Mouse (Mus musculus) retina, adult 2 months (tissue): ENCODE measurements around the gene Faim2.

ENCODE experiments used
- DNase-seq: peaks from one replicate; pipeline ENCODE4 v3.0.0-alpha.2; 2012; ENCODE audit warnings: low read depth, low spot score

Gene Faim2

DNA sequence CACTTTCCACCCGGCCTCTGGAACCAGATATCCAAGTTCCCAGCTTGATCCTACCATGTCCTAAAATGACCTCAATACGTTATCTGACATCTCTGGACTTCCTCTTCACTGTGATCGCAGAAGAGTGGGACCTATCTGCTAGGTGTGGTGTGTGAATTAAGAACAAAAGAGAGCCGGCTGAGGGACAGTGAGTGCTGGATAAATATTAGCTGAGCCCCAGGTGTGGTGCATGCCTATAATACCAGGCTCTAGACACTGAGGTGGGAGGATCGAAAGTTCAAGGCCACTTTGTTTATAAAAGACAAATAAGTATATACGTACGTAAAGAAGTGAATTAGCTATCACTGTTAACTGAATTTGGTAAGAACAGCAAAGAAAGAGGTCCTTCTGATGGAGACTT, 18.1 kb downstream of the Faim2 start:
- DNase-seq = no peak

DNA sequence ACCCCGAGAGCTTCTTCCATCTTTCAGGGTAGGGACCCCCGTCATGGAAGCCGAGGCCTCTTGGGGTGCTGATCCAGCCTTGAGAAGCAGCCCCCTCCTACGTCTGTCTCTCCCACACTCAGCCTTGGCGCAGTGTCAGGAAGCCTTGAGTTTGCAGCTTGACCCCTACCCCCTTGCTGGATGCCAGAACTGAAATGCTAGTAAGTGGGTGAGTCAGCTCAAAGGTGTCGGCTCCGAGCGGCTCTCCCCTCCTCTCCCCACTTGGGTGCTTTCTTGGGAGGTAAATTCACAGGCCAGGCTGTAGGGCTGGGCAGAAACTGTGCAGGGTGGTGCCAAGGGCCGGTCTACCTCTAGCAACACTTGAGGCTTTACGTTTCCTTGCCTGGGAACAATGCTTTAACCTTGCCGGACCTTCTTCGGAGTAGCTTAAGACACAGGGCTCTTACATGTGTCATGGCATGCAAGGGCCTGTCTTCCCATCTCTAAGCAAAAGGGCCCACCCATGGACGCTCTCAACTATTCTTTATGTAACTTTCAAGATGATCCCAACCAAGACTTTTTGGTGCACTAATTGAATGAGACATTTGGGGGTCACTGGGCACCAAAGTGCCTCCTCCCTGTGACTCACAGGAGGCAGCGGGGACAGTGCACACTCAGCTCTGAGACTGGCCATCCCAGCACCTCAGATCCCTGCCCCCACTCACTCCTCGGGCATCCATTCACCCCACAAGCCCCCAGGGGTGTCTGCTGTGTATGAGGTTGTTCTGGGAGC, 22.5 kb downstream of the Faim2 start:
- no peak for DNase-seq

DNA sequence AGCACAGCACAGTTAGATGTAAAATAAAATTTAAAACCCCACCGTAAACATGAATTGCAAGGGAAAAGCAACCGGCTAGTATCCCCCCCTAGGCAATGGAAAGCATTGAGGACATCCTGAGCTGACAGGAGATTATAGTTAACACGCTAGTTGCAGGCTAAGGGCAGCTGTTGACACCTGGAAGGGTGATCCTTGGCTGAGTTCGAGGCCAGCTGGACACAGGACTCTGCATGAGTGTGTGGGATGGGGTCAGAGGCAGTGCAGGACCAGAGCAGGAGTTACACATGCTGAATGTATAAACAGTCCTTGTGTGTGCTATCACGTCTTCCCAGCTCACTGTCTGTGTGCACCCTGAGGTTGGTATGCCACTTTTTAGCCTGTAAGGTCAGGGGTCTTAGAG, 24.7 kb downstream of the Faim2 start:
- no peak for DNase-seq

DNA sequence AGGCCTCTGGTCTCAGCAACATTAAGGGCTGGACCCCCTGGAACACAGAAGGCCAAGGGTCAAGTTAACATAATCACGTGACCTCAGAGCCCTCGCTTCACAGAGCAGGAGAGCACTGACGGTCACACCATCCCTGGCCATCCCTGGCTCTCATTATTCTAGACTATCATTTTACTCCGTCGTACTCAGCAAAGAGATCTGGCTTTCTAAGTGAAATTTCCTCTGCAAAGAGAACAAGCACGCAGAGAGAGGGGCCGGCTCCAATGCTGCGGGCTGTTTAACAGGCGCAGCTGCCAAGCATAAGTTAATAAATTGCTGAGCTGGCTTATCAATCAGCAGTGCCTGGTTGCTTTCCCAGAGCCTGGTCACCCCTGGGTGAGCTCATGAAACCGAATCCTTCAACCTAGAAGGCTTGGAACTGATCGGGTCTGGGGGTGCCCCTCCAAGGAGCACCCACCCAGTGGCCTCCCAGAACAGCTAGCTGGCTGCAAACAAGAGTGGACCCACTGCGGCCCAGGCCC, 25.6 kb downstream of the Faim2 start:
- DNase-seq = no peak

DNA sequence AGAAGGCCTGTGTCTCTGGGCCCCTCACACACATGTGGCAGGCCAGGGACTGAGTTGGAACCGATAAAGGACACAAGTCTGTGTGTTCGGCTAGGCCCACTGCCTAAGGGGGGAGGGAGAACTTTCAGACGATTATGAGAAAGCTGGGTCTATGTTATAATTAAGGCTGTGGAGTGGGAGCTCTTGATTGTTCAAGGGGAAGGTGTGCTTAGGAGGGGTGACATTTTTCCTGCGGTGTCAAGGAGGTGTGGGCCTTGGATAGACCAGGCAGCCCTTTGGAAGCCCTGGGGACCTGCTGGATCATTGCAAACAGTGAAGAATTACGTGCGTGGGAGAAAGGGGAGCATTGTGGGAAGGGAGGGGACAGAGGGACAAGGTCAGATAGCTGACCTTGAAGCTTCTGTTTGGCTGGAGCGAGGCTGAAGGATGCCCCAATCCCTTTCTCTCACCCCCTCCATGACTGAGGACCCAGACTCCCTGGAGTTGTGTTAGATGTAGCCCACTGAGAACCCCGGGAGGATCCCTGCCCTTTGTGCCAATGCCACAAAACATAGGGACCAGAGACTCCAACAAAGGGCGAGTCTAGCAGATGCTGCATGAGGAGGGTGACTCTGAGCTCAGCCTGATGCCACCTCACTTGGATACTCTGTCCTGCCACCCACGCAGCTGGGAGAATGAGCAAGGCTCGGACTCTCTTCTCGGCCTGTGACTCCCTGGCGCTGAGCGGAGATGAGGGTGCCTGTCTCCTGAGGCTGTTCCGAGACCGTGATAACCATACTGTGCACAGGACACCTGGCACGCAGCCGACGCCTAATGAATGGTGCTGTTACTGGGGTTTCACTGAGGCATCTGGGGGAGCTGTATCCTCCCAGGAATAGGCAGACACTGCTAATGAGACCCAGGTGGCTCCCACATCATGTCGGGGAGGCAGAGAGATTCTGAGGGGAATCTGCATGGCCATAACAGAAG, 26.4 kb downstream of the Faim2 start:
- no peak for DNase-seq

DNA sequence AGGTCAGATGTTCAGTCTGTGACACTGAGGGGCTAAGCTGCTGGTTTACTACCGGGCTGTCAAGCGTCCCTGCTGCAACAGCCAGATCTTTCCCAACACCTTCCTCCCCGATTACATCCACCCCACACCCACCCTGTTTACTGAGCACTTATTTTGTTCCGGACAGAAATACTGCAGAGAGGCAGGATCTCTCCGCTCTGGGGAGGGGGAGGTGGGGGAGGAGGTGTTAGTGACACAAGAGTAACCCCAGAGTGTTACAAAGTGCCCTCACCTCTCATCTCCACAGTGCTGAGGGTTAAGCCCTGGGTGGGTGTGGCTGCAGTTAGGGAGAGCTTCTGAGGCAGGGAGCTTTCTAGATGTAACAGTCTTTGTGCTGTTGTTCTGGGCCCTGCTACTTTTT, 27.6 kb downstream of the Faim2 start:
- no peak for DNase-seq

DNA sequence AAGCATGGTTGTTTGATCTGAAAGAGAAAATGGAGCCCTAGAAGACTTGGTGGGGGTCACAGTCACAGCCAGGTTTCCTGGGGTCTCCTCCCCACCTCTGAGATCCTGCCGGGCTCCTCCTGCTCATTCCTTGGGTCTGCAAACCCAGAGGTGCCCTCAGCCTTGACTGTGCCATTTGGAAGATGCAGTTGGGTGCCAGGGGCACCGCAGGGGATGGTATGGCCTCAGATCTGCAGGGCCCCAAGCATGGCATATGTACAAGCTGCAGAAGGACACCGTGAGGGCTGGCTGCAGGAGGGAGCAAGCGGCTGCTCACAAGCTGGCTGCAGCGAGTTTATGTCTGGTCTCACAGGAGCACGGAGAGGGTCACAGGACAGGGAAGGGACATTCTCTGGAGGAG, 28.2 kb downstream of the Faim2 start:
- no peak for DNase-seq

DNA sequence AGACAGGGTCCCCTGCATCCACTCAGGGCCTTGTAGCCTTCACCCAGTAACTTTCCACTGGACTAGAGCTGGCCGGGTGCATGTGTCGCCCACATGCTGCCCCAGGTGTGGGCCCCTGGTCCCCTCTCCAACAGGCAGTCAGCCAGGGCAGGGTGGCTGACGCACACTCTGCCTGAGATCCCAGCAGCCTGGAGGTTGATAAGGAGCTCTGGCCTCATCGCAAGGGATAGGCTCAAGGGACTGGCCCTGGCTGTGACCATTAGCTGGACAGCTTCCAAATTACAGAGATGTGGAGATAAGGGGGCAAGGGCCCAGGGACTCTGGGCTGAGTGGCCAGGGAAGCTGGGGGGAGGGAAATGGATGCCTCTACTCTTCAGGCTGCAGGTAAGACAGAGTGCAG, 29.2 kb downstream of the Faim2 start:
- no peak for DNase-seq

DNA sequence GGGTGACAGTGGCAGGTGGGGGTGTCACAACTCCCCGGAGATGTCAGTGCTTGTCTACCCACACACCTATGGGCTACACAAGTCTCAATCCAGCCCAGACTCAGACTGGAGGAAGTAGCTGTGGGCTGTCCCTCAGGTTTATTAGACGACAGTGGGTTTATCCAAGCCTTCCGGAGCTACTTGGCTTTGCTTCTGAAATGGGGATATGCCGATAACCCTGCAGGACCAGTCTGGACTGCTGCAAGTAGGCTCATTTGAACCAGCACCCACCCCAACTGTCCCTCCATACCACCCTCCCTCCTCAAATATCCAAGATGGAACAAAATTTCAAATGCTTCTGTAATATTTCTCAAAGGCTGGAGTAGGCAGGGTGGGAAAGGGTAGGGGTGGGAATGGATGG, 29.6 kb downstream of the Faim2 start:
- DNase-seq = no peak

DNA sequence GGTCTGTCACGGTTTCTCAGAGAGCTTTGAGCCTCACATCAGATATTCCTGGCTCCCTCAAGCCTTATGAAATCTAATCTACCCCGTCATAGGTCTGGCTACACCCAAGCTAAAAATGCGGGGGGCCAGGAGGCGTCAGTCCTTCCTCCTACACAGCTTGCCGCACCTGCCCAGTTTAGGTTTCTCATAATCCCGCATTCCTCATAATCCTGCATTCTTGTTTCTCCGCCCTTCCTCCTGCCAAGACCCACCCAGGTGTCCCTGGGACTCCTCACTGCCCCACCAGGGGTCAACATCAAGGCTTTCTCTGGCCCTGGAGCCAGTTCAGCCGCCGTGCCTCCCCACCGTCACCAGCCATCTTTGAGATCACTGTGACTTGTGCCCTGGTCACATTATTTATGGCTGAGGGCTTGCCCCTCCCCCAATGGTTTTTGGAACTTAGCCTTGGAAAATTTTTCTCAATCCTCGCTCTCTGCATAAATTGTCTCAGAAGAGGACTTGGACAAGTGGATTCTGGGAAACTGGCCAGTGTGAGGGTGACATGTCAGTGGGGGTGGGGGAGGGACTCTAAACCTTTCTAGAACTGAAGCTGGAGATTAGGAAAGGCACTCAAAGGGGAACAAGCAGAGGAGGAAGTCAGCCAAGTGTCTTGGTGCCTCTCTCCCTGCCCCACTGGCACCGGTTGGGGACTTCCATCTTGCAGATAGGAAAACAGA, 30.3 kb downstream of the Faim2 start:
- DNase-seq = no peak

DNA sequence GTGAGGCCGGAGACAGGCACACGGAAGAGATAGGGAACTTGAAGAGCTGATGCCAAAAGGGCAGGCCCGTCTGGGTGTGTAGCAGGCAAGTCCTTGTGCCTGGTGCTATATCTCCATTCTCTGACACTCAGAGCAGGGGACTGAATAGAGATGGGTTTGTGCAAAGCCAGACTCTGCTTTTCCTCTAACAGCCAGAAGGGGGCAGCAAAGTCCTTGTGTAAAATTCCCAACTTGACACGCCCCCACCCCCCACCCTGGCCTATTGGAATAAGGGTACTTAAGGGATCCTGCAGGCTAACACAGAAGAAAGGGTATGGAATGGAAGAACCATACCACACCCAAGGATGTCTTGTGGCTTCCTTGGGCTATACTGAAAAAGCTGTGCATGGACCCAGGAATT, 30.9 kb downstream of the Faim2 start:
- peak; percentile 50 for DNase-seq

DNA sequence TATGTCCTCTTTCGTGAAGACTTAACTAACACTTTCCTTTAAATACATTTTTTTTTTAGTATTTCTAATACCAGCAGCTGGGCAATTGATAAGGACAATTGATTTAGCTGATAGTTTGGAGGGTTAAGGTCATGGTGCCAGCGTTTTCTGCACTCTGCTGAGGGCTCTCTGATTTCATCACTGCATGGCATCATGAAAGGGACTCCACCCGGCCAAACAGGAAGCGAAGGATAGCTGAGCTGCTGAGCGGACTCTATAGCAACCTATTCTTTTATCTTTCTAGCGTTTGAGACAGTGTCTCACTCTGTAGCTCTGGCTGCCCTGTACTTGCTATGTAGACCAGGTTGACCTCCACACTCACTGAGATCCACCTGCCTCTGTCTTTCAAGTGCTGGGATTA, 43.2 kb downstream of the Faim2 start:
- no peak for DNase-seq

DNA sequence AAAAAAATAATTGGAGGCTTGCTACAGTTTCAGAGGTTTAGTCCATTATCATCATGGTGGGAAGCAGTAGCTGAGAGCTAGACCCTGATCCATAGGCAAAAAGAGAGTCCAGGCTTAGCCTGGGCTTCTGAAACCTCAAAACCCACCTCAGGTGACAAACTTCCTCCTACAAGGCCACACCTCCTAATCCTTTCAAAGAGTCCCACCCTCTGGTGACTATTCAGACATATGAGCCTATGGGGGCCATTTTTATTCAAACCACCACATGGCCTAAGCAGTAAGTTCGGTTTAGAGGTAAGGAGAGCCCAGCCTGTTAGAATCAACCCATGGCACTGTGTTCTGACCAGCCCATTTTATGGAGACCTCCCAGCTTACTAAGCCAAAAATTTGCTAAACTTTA, 52.2 kb downstream of the Faim2 start:
- DNase-seq = no peak

DNA sequence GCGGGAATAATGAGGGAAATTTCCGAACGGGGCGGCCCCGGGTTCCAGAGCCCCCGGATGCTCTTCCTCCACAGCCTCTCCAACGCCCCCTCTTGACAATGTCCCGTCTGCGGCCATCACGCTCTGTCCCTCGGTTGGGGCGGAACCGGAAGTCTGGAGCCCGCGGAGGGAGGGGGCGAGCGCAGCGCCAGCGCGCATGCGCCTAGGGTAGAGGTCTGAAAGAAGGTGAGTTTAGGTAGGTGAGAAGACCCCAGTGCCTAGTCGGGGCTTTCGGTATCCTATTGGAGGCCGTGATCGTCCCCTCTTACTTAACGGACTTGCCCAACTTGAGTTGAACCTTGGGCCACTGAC, 53.4 kb downstream of the Faim2 start, which contains the start of gene Bcdin3d:
Gene Bcdin3d (minus strand): TSS at position 155 of the 351 bp plus-strand sequence.
- DNase-seq = no peak

DNA sequence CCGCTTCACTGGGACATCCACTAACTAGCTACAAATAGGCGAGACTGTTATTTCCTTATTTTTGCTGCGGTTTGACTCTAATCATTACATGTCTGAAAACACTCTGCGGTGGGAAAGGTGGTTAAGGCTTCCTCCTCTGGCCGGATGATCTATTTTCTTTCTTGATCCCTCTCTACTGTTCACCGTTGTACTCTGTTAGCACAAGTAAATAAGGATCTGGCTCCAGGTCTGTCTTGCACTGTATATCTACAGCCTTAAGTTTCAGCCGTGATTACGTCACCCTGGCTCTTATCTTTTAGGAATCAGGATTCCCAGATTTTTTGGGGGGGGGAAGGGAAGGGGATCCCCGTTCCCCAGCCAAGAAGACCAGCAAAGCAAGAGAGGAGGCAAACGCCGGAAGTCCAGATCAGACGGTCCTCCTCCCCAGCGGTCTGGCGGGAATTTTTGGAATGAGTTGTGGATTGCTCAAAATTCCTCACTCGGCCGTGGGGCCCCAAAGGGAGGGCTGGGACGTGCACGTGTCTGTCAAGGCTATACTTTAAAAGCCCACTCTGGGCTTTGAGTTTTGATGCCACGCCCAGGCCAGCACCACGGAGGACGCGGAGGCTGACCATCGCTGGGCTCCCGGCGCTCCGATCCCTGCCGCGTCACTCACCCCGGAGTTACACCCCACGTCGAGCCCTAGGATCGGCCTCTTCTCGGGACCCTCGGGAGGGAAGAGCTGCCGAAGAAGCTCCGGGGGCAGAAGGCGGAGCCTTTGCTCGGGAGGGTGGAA, 54.0 kb downstream of the Faim2 start:
- DNase-seq = no peak

DNA sequence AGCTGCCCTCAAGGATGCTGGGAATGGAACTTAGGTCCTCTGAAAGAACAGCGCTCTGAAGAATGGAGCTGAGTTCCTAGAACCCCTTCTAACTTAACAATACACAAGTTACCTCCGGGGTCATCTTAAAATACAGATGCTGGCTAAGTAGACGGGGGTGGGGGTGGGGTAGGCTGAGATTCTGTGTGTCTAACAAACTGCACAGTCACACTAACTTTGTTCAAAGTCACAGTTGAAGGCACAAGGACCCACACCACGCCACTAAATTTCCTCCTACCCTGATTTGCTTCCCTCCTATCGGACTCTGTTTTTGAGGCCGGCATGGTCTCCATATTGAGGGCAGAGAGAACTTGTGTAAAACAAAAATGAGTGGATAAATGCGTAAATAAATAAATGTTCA, 55.0 kb downstream of the Faim2 start:
- DNase-seq = no peak

DNA sequence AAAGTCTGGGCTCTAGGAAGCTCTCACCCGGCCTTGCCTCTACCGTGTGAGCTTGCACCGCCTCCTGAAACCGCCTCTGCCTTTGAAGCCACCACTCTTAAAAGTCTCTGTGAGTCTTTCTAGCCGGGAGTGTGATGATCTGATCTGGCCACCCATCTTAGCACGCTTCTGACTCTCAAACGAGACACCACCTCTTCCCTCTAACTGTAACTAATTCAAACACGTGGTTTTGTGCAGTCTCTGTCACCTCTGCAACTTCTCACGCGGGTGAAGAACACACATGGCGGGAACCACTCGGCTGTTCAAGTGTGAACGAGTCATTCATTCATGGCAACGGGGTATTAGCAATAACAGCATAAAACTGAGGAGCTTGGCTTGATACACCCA, 56.3 kb downstream of the Faim2 start:
- DNase-seq = no peak

DNA sequence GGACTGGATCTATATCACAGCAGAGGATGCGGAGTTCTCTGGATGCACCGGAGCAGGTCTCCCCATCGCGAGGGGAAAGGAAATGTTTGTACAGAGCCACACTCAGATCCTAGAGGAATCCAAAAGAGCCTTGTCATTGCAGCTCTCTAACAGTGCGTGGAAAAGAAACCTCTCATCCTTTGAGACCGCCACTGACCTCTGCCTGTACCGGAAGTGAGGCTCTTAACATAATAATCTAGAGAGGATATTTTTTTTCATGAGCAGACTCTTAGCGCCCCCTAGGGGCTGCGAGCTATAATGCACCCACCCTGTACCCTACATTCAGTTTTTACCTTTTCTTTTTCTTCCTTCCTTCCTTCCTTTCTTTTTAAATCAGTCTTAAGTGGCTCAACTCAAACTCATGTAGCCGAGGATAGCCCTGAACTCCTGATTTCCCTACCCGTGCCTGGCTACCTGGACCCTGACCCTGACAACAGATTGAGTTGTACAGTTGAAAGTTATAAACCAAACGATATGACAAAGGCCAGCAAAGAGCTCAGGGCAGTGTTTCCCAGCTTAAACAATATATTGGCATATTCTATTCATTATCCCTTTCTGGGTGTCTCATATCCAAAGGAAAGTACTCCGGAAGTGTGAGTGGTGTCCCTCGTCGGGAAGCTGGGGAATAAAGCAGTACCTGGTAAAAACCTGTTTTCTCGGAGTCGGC, 56.8 kb downstream of the Faim2 start:
- no peak for DNase-seq

DNA sequence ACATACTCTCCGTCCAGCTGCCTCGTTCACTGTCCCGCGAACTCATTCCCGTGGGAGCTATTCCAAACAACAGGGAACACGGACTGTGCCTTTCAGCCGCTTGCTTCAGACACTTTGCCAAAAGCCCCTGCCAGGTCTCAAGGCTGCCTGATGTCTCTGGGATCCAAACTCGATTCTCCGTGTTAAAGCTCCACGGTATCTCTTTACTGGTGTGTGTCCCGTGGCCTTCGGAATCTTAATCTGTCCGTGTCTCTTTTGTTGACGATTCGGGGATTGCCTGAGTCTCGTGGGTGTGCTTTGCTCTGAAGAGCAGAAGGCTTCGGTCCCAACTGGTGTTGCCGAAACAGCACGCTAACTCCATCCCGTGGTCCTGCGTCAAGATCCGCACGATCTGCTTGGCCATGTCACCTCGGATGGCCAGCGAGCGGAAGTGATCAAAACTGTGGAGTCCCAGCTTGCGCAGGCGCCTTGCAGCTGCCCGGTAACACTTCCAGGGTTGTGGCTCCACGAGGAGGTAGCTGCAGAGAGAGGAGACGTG, 57.7 kb downstream of the Faim2 start:
- no peak for DNase-seq

DNA sequence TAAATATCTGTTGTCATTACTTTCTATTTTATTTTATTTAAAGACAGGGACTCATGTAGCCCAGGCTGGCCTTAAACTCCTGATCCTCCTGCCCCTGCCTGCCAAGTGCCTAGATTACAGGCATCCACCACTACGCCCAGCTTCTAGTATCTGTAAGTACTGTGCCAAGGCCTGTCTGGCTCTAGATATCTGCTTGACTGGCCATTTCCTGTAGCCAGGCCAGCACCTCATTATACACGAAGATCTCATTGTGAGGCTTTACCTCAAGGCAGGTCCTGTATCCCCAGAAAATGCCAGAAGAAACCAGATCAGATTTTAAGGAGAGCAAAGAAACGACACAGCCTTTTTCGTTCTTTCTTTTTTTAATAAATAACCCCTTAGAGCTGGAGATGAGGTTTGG, 58.2 kb downstream of the Faim2 start:
- DNase-seq = no peak
